Mouse (Mus musculus) cerebellum, adult 2 months (tissue): ENCODE results near the gene Nme2. TPM values are rescaled to one million over a fixed set of nuclear protein-coding genes. Genes with fewer than 3 reads are reported as not detected.
"Not testable (repeated sequence)": the region's sequence is repeated elsewhere in the genome, so short reads cannot be mapped to it uniquely, and the experiment has no call there.

Experiments
- DNase-seq, 2 experiments: peaks; one replicate each; pipeline ENCODE4 v3.0.0; 2021
- H3K27ac ChIP-seq: fragments of 200-500 bp; 2 replicates; pipeline ENCODE4 v1.5.1; 2012; ENCODE audit warnings: low read length, control low read depth, inconsistent platforms; ENCODE audit not compliant: insufficient read depth
- H3K27me3 ChIP-seq: fragments of 200-500 bp; 2 replicates; pipeline ENCODE4 v1.6.1; 2012; ENCODE audit warnings: inconsistent platforms, mild to moderate bottlenecking, low read length, moderate library complexity; ENCODE audit not compliant: control insufficient read depth, insufficient read depth
- H3K4me1 ChIP-seq: fragments of 200-500 bp; 2 replicates; pipeline ENCODE4 v1.6.1; 2011; ENCODE audit warnings: low read length; ENCODE audit not compliant: control insufficient read depth, insufficient read depth
- H3K4me3 ChIP-seq: fragments of 200-500 bp; replicated peaks from 2 replicates; pipeline ENCODE3; 2011; ENCODE audit warnings: mild to moderate bottlenecking, low read depth, low read length, control low read depth; ENCODE audit not compliant: insufficient read depth
- CTCF ChIP-seq: fragments of 200-500 bp; IDR thresholded peaks from 2 replicates; pipeline ENCODE4 v1.5.1; 2011; ENCODE audit warnings: low read depth, mild to moderate bottlenecking, control low read depth, low read length, moderate library complexity, borderline replicate concordance; ENCODE audit not compliant: insufficient read depth
- POLR2A ChIP-seq: fragments of 200-500 bp; IDR thresholded peaks from 2 replicates; pipeline ENCODE4 v1.6.1; 2011; ENCODE audit warnings: low read length, control low read depth, borderline replicate concordance; ENCODE audit not compliant: insufficient read depth
- WGBS: fragments of 180-500 bp; shearing (Covaris S2); methylation state at CpG from one replicate; pipeline ENCODE4 v1.1.7; 2018; 5-methylcytosine and 5-hydroxymethylcytosine counted together
- polyA plus RNA-seq: library from polyadenylated mRNA; depleted of rRNA; stranded (reverse); fragments of >200 nt; gene quantifications from 2 replicates; pipeline ENCODE4 v1.2.3, GENCODE M21; 2012

The Nme2 gene
- polyA plus RNA-seq, 1 experiment: 115 TPM

- DNase-seq: no peak
- 92% methylated on average over 9 of the region's 9 CpGs for WGBS
- no peak overlapping the region for H3K4me3 ChIP-seq
- H3K27ac ChIP-seq: no peak overlapping the region
- no peaks in the 10 kb centered on the region for H3K4me1 ChIP-seq
- TF ChIP-seq CTCF: no peak
- TF ChIP-seq POLR2A: no peak
- H3K27me3 ChIP-seq: no peaks in the 10 kb centered on the region
These were observed 7.0 kb downstream of the Nme2 start for GRCm38 (mm10) chr11:93948887-93949567.

GRCm38 (mm10) chr11:93944986-93945385 is 11.1 kb downstream of the Nme2 start:
- DNase-seq: no peak
- H3K27me3 ChIP-seq: no peaks in the 10 kb centered on the region
- TF ChIP-seq CTCF (no peak), POLR2A (no peak)
- no peak overlapping the region for H3K4me3 ChIP-seq
- H3K27ac ChIP-seq: no peak overlapping the region
- H3K4me1 ChIP-seq: no peaks in the 10 kb centered on the region
- 91% methylated on average over 3 of the region's 3 CpGs for WGBS

- Histone ChIP-seq H3K4me1 (no peaks in the 10 kb centered on the region), H3K27ac (no peak overlapping the region), H3K27me3 (no peaks in the 10 kb centered on the region), H3K4me3 (no peak overlapping the region)
- TF ChIP-seq CTCF (no peak), POLR2A (no peak)
- WGBS: 90% methylated on average over 2 of the region's 2 CpGs
- DNase-seq: no peak
These were observed 15.2 kb downstream of the Nme2 start for GRCm38 (mm10) chr11:93940906-93941305.

- TF ChIP-seq CTCF: no peak
- no peak for TF ChIP-seq POLR2A
- Histone ChIP-seq H3K27me3 (no peaks in the 10 kb centered on the region), H3K4me3 (no peak overlapping the region), H3K27ac (no peak overlapping the region), H3K4me1 (no peaks in the 10 kb centered on the region)
- no peak for DNase-seq
These were observed 27.0 kb downstream of the Nme2 start for GRCm38 (mm10) chr11:93929106-93929505.

GRCm38 (mm10) chr11:93915019-93915418 is 41.0 kb downstream of the Nme2 start:
- H3K27ac ChIP-seq, H3K4me3 ChIP-seq, H3K27me3 ChIP-seq, DNase-seq, H3K4me1 ChIP-seq: not testable (repeated sequence)
- 96% methylated on average over 2 of the region's 2 CpGs for WGBS

GRCm38 (mm10) chr11:93911603-93912002 is 44.5 kb downstream of the Nme2 start:
- no peak for TF ChIP-seq CTCF
- no peak for TF ChIP-seq POLR2A
- no peak overlapping the region for H3K4me3 ChIP-seq
- 86% methylated on average over 3 of the region's 3 CpGs for WGBS
- no peak overlapping the region for H3K27ac ChIP-seq
- H3K4me1 ChIP-seq: no peaks in the 10 kb centered on the region
- no peaks in the 10 kb centered on the region for H3K27me3 ChIP-seq
- no peak for DNase-seq

GRCm38 (mm10) chr11:93908829-93909228 is 47.2 kb downstream of the Nme2 start:
- H3K4me1 ChIP-seq: no peaks in the 10 kb centered on the region
- no peak overlapping the region for H3K27ac ChIP-seq
- TF ChIP-seq POLR2A (no peak), CTCF (no peak)
- H3K4me3 ChIP-seq: no peak overlapping the region
- no peak for DNase-seq
- 91% methylated on average over 9 of the region's 9 CpGs for WGBS
- H3K27me3 ChIP-seq: no peaks in the 10 kb centered on the region

- no peak for DNase-seq
- no peak overlapping the region for H3K27ac ChIP-seq
- 89% methylated on average over 3 of the region's 3 CpGs for WGBS
- no peaks in the 10 kb centered on the region for H3K4me1 ChIP-seq
- no peaks in the 10 kb centered on the region for H3K27me3 ChIP-seq
- no peak overlapping the region for H3K4me3 ChIP-seq
- TF ChIP-seq POLR2A (no peak), CTCF (no peak)
These were observed 48.2 kb downstream of the Nme2 start for GRCm38 (mm10) chr11:93907839-93908238.
